Mouse (Mus musculus) thymus, adult 2 months (tissue): Measurements from ENCODE around the gene Trarg1.

Experiments
- CTCF ChIP-seq: fragments of 200-500 bp; IDR thresholded peaks from 2 replicates; pipeline ENCODE4 v1.5.1; 2012; ENCODE audit warnings: mild to moderate bottlenecking, control low read depth, low read length, moderate library complexity, borderline replicate concordance; ENCODE audit not compliant: control insufficient read depth, poor library complexity, insufficient read depth; ENCODE audit errors: extremely low read depth
- POLR2A ChIP-seq: fragments of 200-500 bp; IDR thresholded peaks from 2 replicates; pipeline ENCODE4 v1.6.1; 2012; ENCODE audit warnings: mild to moderate bottlenecking, low read length, control low read depth, moderate library complexity; ENCODE audit not compliant: control insufficient read depth, poor library complexity, insufficient read depth; ENCODE audit errors: extremely low read depth

DNA sequence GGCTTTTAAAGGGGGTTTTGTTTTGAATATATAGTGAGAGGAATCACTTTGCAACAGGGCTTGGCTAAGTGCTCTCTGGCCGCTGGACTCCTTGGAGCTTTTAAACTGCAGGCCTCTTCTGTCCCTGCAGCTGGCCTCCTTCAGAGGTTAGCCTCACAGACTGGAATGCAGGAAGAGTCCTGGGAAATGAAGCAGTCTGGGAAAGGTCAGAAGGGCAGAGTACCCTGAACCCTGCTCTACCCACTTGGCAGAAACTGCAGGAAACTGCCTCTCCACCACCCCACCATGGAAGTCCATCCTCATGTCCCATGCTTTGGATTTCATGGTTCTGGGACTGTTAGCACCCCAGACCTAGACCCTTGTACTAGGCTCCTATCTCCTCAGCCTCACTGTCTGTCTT, 29.3 kb downstream of the Trarg1 start:
- TF ChIP-seq CTCF (no peak), POLR2A (no peak)
